Mouse (Mus musculus) heart, embryonic 10.5 days (tissue): ENCODE data around the gene Bpnt1. TPM values are rescaled to one million over a fixed set of nuclear protein-coding genes. Genes with fewer than 3 reads are reported as not detected.

Experiments used
- DNase-seq: peaks from one replicate; pipeline ENCODE4 v3.0.0-alpha.2; 2017; ENCODE audit warnings: low spot score
- H3K27ac ChIP-seq: fragments of 300-500 bp; sonication (generic); 2 replicates; pipeline ENCODE4 v1.5.1; 2016; ENCODE audit warnings: mild to moderate bottlenecking
- H3K27me3 ChIP-seq: fragments of 300-500 bp; sonication (generic); 2 replicates; pipeline ENCODE4 v1.6.1; 2016; ENCODE audit warnings: mild to moderate bottlenecking; ENCODE audit not compliant: poor library complexity, insufficient read depth, severe bottlenecking
- H3K36me3 ChIP-seq: fragments of 300-500 bp; sonication (generic); 2 replicates; pipeline ENCODE4 v1.6.1; 2016; ENCODE audit warnings: mild to moderate bottlenecking, moderate library complexity
- H3K4me1 ChIP-seq: fragments of 300-500 bp; sonication (generic); 2 replicates; pipeline ENCODE4 v1.6.1; 2016; ENCODE audit warnings: mild to moderate bottlenecking
- H3K4me3 ChIP-seq: fragments of 300-500 bp; sonication (generic); 2 replicates; pipeline ENCODE4 v1.5.1; 2016; ENCODE audit warnings: mild to moderate bottlenecking, moderate library complexity
- H3K9me3 ChIP-seq: fragments of 300-500 bp; sonication (generic); 2 replicates; pipeline ENCODE4 v1.6.1; 2016; ENCODE audit warnings: mild to moderate bottlenecking, moderate library complexity
- WGBS: fragments of 180-500 bp; shearing (Covaris S2); methylation state at CpG from one replicate; pipeline ENCODE4 v1.1.7; 2016; 5-methylcytosine and 5-hydroxymethylcytosine counted together
- polyA plus RNA-seq: library from polyadenylated mRNA; unstranded; fragments of >200 nt; fragmentation: Nextera tagmentation; extraction: Ambion mirVana; gene quantifications from 2 replicates; pipeline ENCODE4 v1.2.1, GENCODE M21; 2016

The Bpnt1 gene
- polyA plus RNA-seq, 1 experiment from 2014 or later = 38.5 TPM

GRCm38 (mm10) chr1:185335231-185335765, 3.3 kb downstream of the Bpnt1 start:
- Histone ChIP-seq H3K4me3 (no peak overlapping the region), H3K27me3 (no peaks in the 10 kb centered on the region), H3K27ac (peak overlapping the region; percentile 64), H3K4me1 (peaks cover 25% of the 10 kb centered on the region), H3K36me3 (peaks cover 26% of the 10 kb centered on the region), H3K9me3 (no peaks in the 10 kb centered on the region)
- 72% methylated on average over 6 of the region's 6 CpGs for WGBS
- DNase-seq = no peak

GRCm38 (mm10) chr1:185336535-185336934, 4.6 kb downstream of the Bpnt1 start:
- no peaks in the 10 kb centered on the region for H3K27me3 ChIP-seq
- no peak overlapping the region for H3K27ac ChIP-seq
- H3K4me3 ChIP-seq = no peak overlapping the region
- H3K36me3 ChIP-seq = peaks cover 37% of the 10 kb centered on the region
- no peaks in the 10 kb centered on the region for H3K9me3 ChIP-seq
- peaks cover 25% of the 10 kb centered on the region for H3K4me1 ChIP-seq
- 65% methylated on average over 3 of the region's 3 CpGs for WGBS
- no peak for DNase-seq

GRCm38 (mm10) chr1:185342441-185342840, 10.5 kb downstream of the Bpnt1 start:
- DNase-seq = no peak
- H3K4me1 ChIP-seq = peaks cover 3% of the 10 kb centered on the region; the same call in 1 of the 2 replicates
- H3K27me3 ChIP-seq = no peaks in the 10 kb centered on the region
- no peak overlapping the region for H3K4me3 ChIP-seq
- 94% methylated on average over 4 of the region's 4 CpGs for WGBS
- H3K9me3 ChIP-seq = no peaks in the 10 kb centered on the region
- peaks cover 86% of the 10 kb centered on the region for H3K36me3 ChIP-seq
- H3K27ac ChIP-seq = no peak overlapping the region

GRCm38 (mm10) chr1:185343422-185343821, 11.5 kb downstream of the Bpnt1 start:
- DNase-seq = no peak
- 84% methylated on average over 8 of the region's 8 CpGs for WGBS

GRCm38 (mm10) chr1:185346188-185346587, 14.2 kb downstream of the Bpnt1 start:
- H3K36me3 ChIP-seq = peaks cover 90% of the 10 kb centered on the region

More at GRCm38 (mm10) chr1:185343422-185343821, 11.5 kb downstream of the Bpnt1 start:
- Histone ChIP-seq H3K27me3 (no peaks in the 10 kb centered on the region), H3K36me3 (peaks cover 88% of the 10 kb centered on the region), H3K9me3 (no peaks in the 10 kb centered on the region), H3K4me1 (peaks cover 3% of the 10 kb centered on the region; the same call in 1 of the 2 replicates), H3K27ac (no peak overlapping the region), H3K4me3 (no peak overlapping the region)

GRCm38 (mm10) chr1:185349741-185350140, 17.8 kb downstream of the Bpnt1 start:
- peak; percentile 72 for DNase-seq
- H3K4me1 ChIP-seq = no peaks in the 10 kb centered on the region
- H3K27me3 ChIP-seq = no peaks in the 10 kb centered on the region
- no peaks in the 10 kb centered on the region for H3K9me3 ChIP-seq
- 91% methylated on average over 14 of the region's 14 CpGs for WGBS
- peaks cover 89% of the 10 kb centered on the region for H3K36me3 ChIP-seq
- H3K27ac ChIP-seq = no peak overlapping the region
- no peak overlapping the region for H3K4me3 ChIP-seq

More at GRCm38 (mm10) chr1:185346188-185346587, 14.2 kb downstream of the Bpnt1 start:
- 71% methylated on average over 10 of the region's 10 CpGs for WGBS
- Histone ChIP-seq H3K9me3 (no peaks in the 10 kb centered on the region), H3K4me3 (no peak overlapping the region), H3K27ac (no peak overlapping the region), H3K4me1 (no peaks in the 10 kb centered on the region), H3K27me3 (no peaks in the 10 kb centered on the region)
- DNase-seq = peak; percentile 57

- WGBS = 88% methylated on average over 4 of the region's 4 CpGs
- DNase-seq = peak; percentile 58
- H3K36me3 ChIP-seq = peaks cover 88% of the 10 kb centered on the region
Observed at GRCm38 (mm10) chr1:185350611-185351010, 18.7 kb downstream of the Bpnt1 start.

GRCm38 (mm10) chr1:185352151-185352550, 20.2 kb downstream of the Bpnt1 start:
- peaks cover 85% of the 10 kb centered on the region for H3K36me3 ChIP-seq
- H3K4me1 ChIP-seq = no peaks in the 10 kb centered on the region
- H3K27me3 ChIP-seq = no peaks in the 10 kb centered on the region
- 87% methylated on average over 12 of the region's 12 CpGs for WGBS
- peak; percentile 68 for DNase-seq
- H3K4me3 ChIP-seq = no peak overlapping the region
- no peak overlapping the region for H3K27ac ChIP-seq
- no peaks in the 10 kb centered on the region for H3K9me3 ChIP-seq

More at GRCm38 (mm10) chr1:185350611-185351010, 18.7 kb downstream of the Bpnt1 start:
- no peaks in the 10 kb centered on the region for H3K9me3 ChIP-seq
- no peaks in the 10 kb centered on the region for H3K27me3 ChIP-seq
- no peaks in the 10 kb centered on the region for H3K4me1 ChIP-seq
- no peak overlapping the region for H3K4me3 ChIP-seq
- H3K27ac ChIP-seq = no peak overlapping the region

GRCm38 (mm10) chr1:185353351-185353750, 21.4 kb downstream of the Bpnt1 start:
- Histone ChIP-seq H3K4me3 (no peak overlapping the region), H3K27ac (no peak overlapping the region), H3K4me1 (no peaks in the 10 kb centered on the region), H3K27me3 (no peaks in the 10 kb centered on the region), H3K36me3 (peaks cover 82% of the 10 kb centered on the region), H3K9me3 (no peaks in the 10 kb centered on the region)
- WGBS = 90% methylated on average over 8 of the region's 8 CpGs
- no peak for DNase-seq

- Histone ChIP-seq H3K36me3 (peaks cover 75% of the 10 kb centered on the region), H3K27ac (no peak overlapping the region), H3K4me3 (no peak overlapping the region), H3K9me3 (no peaks in the 10 kb centered on the region), H3K27me3 (no peaks in the 10 kb centered on the region), H3K4me1 (no peaks in the 10 kb centered on the region)
- no peak for DNase-seq
- 84% methylated on average over 4 of the region's 4 CpGs for WGBS
Observed at GRCm38 (mm10) chr1:185354731-185355130, 22.8 kb downstream of the Bpnt1 start.

- Histone ChIP-seq H3K27me3 (no peaks in the 10 kb centered on the region), H3K9me3 (no peaks in the 10 kb centered on the region), H3K36me3 (peaks cover 61% of the 10 kb centered on the region), H3K4me1 (no peaks in the 10 kb centered on the region), H3K27ac (no peak overlapping the region), H3K4me3 (no peak overlapping the region)
- 93% methylated on average over 8 of the region's 8 CpGs for WGBS
- no peak for DNase-seq
Observed at GRCm38 (mm10) chr1:185356246-185356645, 24.3 kb downstream of the Bpnt1 start.

GRCm38 (mm10) chr1:185358211-185358610, 26.3 kb downstream of the Bpnt1 start:
- Histone ChIP-seq H3K36me3 (peaks cover 46% of the 10 kb centered on the region), H3K9me3 (no peaks in the 10 kb centered on the region)
- WGBS = 82% methylated on average over 4 of the region's 4 CpGs

GRCm38 (mm10) chr1:185362677-185363520, 30.9 kb downstream of the Bpnt1 start, which contains the start of gene Eprs:
TSS of gene Eprs (plus strand) at chr1:185363044.
- peaks cover 21% of the 10 kb centered on the region for H3K4me1 ChIP-seq
- H3K4me3 ChIP-seq = peak within 1 kb of the TSS; percentile 92
- H3K36me3 ChIP-seq = peaks cover 21% of the 10 kb centered on the region
- no peaks in the 10 kb centered on the region for H3K9me3 ChIP-seq
- no peaks in the 10 kb centered on the region for H3K27me3 ChIP-seq
- peak; percentile 99 for DNase-seq
- H3K27ac ChIP-seq = peak within 1 kb of the TSS; percentile 97
- WGBS = under 1% methylated on average over 90 of the region's 92 CpGs

More at GRCm38 (mm10) chr1:185358211-185358610, 26.3 kb downstream of the Bpnt1 start:
- Histone ChIP-seq H3K4me1 (0 out of 2 replicates have a peak, but pooled peaks cover 3% of the 10 kb centered on the region), H3K27me3 (no peaks in the 10 kb centered on the region), H3K27ac (no peak overlapping the region), H3K4me3 (no peak overlapping the region)
- DNase-seq = peak; percentile 61
